Mouse (Mus musculus) naive thymus-derived CD4-positive, alpha-beta T cell, adult 2 months (primary cell): ENCODE results near the gene Uggt2.
A peak's percentile ranks its signal among the peaks of the same experiment; 100 is the strongest.

Experiments
- DNase-seq: peaks from one replicate; pipeline ENCODE4 v3.0.0-alpha.2; 2011; ENCODE audit warnings: low read depth

Gene Uggt2

DNA sequence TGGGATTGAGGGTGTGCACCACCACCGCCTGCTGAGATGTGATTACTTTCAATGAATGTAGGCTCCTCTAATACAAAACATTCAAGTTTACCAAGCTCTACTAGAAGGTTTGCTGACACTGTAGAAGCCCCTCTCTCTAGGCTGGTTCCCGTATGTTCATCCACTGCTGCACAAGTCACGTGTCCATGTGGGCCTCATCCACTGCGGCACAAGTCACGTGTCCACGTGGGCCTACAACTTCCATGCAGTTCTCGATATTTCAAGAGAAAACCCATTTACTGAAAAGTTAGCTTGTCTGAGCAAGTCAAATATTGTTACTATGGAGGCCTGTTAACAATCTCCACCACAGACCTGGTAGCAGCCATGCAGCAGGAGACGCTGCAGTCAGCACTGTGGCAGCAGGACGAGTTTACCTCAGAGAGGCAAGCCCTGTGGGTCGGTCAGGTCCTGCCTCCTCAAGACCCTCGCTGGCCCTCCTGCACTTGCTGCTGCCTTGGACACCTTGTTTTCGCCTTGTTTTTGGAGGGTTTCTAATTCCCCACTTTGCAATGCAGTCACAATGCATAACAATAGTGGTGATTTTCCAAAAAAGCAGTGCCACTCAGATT, 62.0 kb downstream of the Uggt2 start:
- DNase-seq = no peak

DNA sequence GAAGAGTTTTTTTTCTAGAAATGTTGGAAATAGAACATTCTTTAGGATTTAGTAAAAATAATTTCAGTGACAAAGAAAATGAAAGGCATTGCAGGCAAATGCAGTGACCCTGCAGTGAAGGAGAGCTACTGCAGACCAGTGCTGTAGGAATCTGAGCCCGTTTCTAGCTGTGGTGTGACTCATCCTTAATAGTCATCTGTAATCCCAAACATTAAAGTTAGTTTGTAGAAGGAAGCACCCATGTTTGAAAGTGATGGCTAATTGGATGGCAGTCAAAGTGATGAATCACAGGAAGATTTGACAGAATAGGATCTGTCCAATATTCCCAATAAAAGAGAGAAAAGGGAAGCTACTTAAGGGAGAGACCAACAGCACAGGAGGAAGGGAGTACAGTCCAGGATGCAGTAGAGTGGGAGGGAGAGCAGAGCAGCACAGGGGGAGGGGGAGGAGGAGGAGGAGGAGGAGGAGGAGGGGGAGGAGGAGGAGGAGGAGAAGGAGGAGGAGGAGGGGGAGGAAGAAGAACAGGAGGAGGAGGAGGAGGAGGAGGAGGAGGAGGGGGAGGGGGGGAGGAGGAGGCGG, 71.5 kb downstream of the Uggt2 start:
- no peak for DNase-seq

DNA sequence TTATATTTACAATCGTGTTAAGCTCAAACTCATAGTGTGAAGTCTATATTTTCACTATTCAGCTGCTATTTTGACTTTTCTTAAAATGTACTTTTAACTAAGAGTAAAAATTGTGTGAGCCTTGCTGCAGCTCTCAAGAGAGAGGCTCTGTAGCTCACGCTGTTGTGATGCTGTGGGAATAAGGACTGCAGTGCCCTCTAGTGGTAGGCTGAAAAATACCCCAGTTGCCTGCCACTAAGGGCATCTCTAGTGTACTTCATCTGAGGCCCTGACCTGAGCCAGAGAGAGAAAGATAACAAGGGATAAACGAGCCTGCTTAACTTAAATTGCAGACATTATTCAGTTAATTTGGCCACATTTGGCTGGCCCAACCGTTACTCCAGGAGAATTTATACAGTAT, 72.1 kb downstream of the Uggt2 start:
- peak; percentile 89 for DNase-seq

DNA sequence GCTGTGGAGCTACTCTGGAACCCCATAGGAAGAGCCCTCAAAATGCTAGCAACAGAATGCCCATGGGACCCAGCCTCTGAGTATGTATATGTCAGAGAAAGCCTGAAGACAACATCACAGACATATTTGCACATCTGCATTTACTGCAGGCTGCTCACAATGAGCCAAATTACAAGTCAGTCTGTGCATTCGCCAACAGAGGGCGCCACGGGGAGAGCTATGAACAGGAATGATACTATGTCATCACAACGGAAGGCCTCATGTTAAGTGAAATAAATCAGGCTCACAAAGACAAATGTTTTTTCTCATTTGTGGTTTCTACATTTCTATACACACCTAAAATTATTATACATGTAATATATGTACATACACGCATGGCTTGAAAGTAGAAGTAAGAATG, 73.3 kb downstream of the Uggt2 start:
- DNase-seq = peak; percentile 30

DNA sequence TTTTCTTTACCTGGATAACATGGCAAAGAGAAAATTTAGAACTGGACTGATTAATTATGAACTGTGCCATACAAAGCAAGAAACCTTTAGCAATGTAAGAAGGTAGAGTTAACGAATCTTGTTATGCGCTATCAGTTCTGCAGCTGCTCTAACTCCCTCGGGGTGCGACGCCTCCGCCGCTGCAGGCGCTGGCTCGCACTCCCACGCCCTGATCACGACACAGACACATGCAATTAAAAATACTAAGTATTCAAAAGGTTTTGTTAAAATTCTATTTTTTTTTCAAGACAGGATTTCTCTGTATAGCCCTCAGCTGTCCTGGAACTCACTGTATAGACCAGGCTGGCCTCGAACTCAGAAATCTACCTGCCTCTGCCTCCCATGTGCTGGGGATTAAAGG, 85.7 kb downstream of the Uggt2 start:
- no peak for DNase-seq

DNA sequence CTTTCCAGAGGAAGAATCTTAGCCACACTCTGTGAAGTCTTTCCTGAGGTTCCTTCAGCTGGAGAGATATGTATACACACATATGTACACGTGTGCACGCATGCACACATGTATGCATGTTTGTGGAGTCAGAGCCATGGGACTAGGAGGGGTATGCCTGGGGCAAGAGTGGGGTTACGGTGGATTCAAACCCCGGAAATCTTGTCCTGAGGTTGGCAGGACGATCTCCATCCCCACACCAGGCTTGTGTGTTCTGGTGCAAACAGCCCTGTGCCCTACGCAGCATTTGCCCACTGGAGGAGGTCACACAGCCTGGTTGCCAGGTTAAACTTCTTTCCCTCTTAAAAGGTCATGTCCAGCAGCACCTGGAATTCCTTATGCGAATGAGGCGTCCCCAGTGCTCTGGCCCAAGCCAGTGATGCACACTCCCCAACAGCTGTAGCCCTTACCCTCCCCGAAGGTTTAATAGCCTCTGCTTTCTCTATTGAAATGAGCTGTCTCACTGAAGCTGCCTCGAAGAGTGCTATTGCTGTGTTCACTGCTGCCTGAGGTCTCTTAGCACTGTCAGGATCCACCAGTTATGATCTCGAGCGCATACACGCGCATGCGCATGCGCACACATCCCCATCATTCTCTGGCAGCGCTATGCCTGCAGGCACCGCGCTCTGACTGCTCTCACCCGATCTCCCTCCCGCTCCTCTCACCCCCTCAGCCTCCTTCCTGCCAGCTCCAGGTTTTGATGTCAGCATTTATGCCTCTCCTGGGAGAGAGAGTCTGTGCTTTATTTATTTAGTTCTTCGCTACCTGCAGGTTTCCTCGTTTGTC, 86.4 kb downstream of the Uggt2 start:
- peak; percentile 65 for DNase-seq

DNA sequence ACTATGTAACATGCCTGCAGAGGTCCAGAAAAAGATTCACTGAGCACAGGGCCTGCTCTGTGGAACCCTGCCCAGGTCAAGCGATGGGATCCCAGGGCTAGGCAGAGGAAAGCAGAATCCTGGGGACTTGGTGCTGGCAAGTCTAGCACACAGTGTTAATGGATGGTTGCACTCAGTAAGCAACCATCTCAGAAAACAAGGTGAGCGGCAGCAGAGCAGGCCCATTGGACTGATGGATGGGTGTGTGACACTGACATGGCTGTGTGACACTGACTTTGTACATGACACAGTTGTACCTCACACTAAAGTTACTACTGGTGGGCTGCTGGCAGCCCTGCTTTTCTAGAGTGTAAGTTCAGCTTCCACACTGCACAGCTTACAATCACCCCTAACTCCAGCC, 89.7 kb downstream of the Uggt2 start:
- DNase-seq = no peak

DNA sequence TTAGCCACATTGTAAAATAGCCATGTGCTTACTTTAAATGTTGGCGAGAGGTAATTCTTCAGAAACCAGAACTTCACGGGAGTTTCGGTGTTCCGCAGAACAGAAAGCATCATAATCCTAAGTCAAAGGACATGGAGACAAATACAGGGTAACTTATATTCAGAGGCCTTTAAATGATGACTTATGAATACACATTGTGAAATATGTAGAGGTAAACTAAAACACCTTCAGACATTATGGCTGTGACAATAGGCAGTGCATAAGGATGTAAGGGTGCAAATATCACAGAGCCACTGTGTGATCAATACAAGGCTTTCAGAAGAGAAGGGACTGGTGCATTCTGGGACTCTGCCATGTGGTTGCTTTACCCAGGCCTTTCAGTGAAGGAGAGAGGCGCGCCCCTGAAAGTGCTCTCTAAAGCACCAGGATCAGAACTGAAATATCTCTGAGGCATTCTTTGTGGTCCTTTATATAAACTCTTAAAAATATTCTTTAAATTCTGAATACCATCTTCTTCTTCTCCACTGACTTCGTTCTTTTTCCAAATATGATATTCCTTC, 91.1 kb downstream of the Uggt2 start:
- DNase-seq = peak; percentile 61

DNA sequence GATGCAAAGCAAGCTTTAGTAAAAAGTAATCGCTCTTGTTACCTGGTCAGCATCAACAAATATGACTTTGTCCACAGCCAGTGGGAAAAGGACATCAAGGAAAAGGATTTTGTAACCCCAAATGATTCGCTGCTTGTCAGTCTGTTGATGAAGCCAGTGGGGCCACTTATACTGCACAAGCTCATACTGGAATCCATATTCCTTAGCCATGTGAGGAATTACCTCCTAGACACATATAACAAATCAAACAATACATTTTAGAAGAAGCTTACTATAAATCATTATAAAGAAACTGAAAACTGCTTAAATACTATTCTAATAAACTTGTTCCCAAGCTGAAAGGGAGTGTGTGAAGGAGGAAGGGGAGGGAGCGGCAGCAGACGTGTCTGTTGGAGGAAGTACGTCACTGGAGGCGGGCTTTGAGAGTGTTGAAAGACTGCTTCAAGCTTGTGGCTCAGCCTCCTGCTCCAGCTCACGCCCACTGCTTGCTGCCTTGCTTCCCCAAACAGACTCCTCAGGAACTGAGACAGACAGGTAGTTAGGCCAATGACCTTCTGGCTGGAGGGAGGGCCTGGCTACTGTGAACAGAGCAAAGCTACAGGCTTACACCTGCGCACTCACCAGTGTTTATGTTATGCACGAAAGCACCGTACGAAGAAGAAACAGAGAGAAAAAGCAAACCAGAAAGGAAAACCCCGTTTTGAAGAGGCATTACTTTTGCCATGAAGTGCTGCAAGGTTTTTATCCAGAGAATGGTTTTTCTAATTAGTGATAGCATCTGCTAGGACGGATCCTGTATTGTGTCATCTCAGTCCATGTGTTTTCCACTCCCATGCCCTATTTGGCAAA, 91.9 kb downstream of the Uggt2 start:
- DNase-seq = peak; percentile 99

DNA sequence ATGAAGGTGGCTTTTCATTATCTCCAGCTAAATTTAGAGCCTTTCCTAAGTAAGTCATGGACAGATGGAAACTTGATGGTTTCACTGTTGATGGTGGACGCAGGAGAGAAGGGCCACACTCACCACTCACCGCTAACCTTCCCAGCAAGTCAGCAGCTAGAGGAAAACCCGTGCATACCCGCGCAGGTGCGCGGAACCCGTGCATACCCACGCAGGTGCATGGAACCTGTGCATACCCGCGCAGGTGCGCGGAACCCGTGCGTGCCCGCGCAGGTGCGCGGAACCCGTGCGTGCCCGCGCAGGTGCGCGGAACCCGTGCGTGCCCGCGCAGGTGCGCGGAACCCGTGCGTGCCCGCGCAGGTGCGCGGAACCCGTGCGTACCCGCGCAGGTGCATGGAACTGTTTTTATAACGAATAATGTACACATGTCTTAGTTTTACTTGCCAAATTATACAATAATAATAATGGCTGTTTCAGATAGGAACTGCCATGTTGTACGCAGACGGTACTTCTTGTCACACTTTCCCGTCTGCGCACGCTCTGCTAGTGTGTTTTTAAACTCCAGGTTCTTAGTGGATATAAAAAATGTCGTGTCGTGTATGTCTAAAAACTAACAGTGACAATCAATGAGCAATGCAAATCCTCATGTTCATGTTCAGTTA, 92.7 kb downstream of the Uggt2 start:
- DNase-seq = peak; percentile 52

DNA sequence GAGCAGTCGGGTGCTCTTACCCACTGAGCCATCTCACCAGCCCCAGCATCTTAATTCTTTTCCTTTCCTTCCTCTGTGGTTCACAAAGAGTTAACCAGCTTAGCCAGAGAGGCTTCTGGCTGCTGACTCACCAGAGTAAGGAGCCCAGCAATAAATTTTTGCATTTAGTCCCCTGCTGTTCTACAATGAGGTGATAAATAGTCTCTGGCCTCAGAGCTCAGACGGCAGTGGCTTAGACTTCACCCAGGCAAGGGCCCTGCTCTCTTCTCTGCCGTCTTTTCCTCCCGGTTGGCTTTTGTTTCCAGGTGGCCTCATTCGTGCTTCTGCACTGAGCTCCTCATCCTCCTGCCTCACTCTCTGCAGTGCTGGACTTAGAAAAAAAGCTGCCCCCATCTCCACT, 93.4 kb downstream of the Uggt2 start:
- no peak for DNase-seq

DNA sequence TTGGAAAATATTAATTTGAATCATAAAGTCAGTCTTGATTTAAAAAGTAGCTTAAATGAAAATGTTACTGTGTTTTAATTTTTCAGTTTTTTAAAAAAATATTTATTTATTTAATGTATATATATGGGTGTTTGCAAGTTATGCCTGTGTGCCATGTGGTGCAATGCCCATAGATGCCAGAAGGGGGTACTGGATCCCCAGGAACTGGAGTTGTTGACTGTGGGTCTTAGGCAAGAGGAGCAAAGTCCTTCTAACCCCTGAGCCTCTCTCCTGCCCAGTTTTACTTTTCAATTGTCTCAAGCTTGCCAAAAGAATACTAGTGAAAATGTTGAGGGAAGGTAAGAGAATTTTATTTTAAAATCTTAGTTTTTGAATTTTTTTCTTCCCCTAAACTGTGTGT, 95.9 kb downstream of the Uggt2 start:
- DNase-seq = peak; percentile 69

DNA sequence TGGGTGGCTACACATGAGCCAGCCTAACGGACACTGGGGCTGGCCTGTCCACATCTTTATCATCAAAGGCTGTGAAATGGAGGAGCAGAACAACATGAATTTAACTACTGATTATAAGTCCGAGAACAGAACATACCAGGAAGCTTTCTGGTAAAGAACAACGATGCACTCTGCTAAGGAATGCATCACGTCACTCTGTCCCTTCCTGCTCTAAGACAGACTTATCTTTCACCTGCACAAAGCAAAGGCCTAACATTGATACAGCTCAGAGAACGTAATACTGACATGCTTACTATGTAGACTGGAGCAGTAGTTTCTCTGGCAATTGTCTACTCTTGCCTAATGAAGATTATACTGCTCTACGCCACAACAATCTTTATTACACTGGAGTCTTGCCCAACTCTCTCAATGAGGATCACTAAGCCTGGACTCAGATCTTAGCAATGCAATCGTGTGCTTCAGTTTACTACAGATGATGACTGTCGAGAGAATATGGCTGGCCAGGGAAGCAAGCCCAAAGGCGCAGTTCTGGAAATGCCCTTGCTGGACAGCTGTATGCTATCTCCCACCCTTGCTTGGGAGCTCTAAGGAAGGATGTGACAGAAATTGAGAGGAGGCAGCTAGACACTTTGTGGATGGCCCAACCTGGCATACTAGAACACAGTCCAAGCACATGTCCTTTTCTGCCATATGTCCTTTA, 103.9 kb downstream of the Uggt2 start:
- no peak for DNase-seq

DNA sequence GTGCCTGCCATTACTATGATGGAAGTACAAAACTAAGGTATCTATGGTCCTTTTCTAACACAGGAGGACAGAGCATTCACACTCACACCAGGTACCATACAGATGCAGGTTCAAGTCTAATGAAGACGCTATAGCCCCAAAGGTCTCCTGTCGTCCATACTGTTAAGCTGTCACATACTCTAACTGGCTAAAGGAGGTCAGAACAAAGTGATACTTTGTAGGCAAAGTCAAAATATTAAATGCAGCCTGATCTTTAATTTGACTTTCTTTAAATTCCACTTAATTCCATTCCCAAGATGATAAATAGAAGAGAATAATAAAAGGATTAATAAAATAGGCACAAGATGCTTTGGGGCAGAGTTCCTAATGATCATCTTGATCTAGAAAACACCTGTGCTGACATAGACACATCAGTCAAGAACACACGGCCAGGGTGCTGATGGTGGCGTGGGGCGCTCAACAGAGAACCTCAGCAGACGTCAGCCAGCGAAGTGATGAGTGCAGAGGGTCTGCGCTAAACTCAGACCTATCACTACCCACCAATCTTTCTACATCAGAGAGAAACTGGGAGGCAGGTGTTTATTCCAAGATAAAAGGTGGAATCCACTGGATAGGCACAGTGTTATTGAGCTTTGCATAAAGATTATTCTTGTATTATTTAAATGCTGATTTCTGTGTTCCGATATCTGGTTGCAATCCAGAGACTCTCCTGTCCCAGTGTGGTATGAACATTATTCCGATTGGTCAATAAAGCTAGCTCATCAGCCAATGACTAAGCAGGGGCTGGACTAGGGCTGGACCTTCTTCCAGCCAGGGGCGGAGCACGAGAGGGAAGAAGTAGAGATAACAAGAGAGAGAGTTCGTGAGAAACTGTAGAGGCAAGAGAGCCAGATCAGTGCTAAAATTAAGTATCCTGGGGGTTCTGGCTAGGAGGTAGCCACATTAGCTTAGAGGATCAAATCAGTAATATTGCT, 111.4 kb downstream of the Uggt2 start:
- DNase-seq = no peak

DNA sequence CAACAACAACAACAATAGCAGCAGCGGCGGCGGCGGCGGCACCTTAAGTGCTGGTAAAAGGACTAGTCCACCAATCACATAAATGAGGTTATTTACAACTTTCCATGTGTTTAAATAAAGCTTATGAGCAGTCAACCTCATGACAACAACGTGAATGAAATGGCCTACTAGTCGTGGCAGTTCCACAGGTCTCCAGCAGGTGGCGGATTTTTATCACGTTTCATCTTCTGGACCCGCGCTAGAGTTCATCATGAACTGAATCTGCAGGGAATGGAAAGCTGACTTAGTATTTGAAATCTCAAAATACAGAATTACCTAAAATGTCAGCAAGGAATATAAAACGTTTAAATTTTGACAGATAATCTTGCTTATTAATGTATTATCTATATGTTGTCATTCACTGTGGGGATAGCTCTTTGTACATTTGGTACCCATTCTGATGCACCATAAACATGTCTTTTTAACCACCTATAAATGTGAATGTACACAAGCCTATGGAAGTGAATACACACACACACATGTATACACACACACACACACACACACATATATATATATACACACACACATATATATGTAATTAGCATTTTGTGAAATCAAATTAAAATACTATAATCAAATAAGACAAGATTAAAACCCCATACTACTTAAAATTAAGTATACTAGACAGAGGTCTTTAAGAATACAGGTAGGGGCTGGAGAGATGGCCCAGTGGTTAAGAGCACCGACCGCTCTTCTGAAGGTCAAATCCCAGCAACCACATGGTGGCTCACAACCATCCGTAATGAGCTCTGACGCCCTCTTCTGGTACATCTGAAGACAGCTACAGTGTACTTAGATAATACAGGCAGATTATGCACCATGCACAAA, 112.3 kb downstream of the Uggt2 start:
- DNase-seq = peak; percentile 88

DNA sequence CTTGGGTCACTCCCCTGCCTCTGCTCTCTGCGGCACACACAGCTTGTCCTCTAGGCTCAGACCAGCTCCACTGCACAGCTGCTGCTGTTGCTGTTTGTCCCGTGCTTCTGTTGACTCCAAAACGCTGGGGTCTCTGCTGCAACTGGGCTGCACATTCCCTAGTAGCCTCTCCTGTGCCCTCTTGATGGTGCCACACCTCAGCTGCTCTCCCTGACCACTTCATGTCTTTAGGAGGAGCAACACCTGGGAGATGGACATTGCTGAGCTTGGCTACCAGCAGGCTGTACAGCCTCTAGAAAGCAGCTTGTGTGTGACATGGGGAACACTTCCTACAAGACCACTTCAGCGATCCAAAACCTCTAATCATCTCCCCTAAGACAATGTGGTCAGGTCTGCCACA, 115.1 kb downstream of the Uggt2 start:
- no peak for DNase-seq

DNA sequence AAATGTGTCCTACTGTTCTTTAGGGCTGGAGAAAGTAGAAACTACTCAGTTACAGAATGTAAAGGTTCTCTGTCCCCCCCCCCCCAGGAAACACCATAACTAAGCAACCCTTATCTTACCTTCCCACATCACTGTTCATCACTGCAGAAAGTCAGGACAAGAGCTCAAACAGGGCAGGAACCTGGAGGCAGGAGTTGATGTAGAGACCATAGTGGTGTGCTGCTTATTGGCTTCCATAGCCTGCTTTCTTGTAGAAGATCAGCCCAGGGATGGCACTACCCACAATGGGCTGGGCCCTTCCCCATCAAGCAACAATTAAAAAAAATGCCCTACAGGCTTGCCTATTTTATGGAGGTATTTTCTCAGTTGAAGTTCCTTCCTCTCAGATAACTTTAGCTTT, 115.8 kb downstream of the Uggt2 start:
- DNase-seq = no peak

DNA sequence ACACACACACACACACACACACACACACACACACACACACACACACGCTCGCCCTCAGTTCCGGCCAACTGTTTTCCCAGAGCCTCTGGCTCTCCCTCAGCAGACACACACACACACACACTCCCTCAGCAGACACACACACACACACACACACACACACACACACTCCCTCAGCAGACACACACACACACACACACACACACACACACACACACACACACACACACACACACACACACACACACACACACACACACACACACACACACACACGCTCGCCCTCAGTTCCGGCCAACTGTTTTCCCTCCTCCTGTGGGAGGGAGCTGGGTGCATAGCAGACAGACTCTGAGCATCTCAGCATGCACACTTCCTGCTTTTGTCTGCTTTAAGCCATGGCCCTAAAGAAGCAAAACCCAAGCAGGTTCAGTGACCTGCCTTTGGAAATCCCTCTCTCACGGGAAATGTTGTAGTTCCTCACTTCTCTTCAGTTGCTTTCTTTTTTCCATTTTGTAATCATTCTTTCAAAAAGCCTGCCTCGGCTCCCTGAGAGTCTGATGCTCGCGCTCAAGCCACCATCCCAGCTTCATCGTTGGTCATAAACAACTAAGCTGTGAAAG, 116.7 kb downstream of the Uggt2 start:
- DNase-seq = peak; percentile 84
